Mouse (Mus musculus): Measurements from ENCODE around the gene Camkmt. TPM values are rescaled to one million over a fixed set of nuclear protein-coding genes. Genes with fewer than 3 reads are reported as not detected.

Gene Camkmt
- total RNA-seq, 4 experiments from 2014 or later: 0.56 to 1.4 (median 1.1) TPM

DNA sequence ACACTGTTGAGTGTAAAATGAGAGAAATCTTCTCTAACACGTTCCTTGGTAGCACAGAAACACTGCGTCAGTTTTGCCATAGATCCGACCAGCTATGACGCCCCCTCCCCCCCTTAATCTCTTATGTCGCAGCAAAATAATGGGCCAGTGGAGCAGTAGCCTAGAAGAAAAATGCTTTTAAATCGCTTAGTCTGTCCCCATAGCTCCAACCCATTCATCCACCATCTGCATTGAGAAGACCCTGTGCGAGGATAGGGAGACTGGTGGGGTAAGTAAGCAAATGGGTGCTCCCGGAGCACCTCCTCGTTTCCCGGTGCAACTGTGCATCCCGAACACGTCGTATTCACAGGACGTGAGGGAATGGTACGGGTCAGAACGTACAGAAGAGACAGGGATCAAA, 731 bp upstream of the Camkmt start:
- DNase-seq (ENCODE audit: low spot score in 2 of 2): no peak

DNA sequence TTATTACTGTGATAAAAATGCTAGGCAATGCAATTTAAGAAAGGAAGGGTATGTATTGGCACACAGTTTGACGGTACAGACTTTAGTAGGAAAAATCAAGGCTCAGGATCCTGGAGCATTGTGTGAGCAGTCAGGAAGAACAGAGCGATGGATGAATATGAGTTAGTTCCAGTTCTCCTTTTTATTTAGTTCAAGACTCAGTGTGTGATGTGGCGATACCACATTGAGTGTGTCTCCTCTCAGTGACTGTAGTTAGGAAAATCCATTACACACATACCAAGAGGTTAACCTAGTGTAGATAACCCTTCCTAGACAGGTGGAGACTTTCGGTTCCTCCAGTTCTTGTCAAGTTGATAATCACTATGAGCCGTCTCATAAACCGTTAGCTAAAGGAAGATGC, 1.4 kb downstream of the Camkmt start:
- no peak for DNase-seq (ENCODE audit: low spot score in 2 of 2)

DNA sequence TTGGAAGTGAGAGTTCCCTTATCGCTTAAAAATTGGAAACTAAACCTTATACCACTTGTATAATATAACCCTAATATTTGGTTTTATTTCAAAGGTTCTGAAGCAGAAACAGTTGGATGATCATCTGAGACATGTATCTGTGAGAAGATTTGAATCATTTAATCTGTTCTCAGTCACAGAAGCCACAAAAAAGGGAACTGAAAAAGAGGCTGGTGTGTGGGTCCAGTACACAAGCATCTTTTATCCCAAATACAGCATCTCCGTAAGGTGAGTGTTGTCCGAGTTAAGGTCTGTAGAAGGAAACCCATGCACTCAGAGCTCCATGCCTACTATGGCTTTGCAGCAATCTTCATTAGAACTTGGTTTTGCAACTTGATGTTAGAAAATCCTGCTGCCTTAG, 6.0 kb downstream of the Camkmt start:
- DNase-seq (ENCODE audit: low spot score in 2 of 2): no peak

DNA sequence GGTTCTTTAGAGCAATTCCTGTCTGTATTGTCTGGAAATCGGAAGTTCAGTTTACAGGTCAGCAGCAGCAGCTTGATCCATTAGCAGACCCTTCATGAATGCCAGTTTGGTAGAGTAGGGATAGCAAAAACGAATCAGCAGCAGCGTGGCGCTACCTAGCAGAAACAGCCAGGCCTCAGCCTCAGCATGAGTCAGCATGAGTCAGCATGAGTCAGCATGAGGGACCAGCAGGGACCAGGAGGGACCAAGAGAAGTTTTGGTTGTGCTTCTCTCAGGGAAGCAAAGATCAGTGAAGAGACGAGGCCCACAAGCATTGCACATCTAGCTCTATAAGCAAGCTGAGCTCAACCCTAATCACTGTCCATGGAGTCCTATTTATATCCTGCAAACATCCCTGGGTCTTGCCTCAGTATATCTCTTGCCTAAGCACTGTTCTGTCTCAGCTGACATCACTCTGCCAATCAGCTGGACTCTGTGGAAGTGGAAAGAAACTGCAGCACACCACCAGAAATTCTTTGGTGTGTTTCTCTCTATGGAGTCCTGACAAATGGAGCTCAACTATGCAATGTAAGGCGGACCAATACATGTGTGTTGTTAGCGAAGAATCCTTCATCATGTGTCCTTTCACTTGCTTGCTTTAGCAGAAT, 8.4 kb downstream of the Camkmt start:
- no peak for DNase-seq (ENCODE audit: low spot score in 2 of 2)

DNA sequence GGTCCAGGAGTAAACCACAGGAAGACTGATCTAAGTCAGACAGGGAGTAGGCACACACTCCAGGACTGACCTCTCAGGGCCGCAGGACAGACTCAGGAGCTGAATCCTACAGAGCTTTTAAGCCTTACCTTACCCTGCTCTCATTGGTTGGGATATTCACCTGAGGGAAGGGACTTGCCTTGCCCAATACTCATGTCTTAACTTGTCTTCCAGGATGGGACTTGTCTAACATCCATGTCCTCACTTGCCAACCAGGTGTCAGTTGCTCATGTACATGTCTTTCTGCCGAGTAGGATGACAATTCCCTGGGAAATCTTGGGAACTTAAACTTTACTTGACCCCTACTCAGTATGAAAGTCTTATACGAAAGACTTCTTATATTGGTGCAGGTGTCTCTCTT, 9.9 kb downstream of the Camkmt start:
- no peak for DNase-seq (ENCODE audit: low spot score in 2 of 2)

DNA sequence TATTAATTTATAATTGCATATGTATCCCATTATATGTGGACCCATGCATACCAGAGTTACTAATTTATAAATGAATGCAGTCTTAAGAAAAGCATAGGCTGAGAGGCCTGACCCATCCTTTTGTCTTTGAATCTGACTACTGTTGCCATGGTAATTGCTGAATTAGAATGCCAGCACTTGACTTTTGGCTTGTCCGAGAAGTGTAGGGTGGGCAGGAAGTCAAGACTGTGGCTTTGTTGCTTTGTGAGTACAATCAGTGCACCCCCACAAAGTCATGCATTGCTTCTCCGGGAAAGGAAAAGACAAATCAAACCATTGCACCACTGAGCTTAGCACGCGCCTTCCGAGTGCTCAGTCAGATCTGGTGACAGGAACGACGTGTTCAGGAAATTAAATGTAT, 11.4 kb downstream of the Camkmt start:
- no peak for DNase-seq (ENCODE audit: low spot score in 2 of 2)

DNA sequence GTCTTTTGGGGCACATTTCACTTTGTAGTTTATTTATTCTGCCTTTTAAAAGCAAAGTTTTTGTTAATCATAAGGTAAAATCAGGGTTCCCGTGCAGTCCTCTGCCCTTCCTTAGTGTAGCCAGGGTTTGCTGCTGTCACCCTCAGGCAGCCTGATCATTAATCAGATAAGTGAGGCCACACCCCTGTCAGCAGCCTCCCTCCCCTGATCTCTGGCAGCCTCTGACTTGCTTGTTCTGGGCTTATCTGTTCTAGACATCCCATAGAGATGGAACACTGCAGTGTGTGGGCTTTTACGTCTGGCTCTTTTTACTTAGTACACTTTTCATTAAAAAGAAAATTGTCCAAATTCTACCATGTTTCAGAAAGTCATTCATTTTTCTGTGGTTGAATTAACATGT, 13.0 kb downstream of the Camkmt start:
- no peak for DNase-seq (ENCODE audit: low spot score in 2 of 2)

DNA sequence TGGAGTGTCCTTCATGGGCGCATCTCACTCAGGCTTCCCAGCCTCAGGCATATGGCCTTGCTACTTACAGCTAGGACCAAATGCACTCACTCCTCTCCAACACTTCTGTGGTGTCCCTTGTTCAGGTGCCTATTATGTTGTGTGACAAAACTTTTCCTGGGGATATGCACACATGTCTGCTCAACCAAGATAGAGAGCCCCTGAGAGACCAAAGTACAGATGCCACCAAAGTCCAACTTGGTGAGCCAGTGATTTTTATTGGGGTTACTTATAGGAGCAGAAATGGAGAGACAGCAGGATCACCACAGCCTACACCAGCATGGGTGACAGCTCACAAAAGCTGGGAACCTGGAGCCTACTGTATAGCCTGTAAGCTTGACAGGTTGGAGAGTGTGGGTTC, 20.3 kb downstream of the Camkmt start:
- no peak for DNase-seq (ENCODE audit: low spot score in 2 of 2)

DNA sequence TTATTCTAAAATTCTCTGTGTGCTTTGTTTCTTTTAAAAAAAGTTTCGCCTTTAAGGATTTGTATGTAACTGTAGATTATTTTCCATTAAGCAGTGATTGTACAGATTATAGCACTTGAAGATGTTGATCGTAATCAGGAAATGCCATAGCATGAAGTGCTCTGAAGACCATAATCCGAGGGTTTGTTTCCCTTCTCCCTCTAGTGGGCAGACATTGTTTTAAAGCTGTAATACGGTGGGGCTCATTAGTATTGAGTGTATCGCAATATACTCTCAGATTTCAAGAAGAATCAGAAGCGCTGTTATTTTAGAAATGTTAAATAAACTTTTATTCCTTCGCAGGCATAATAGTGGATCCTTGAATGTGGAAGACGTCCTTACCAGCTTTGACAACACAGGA, 23.1 kb downstream of the Camkmt start:
- DNase-seq (ENCODE audit: low spot score in 2 of 2): no peak

DNA sequence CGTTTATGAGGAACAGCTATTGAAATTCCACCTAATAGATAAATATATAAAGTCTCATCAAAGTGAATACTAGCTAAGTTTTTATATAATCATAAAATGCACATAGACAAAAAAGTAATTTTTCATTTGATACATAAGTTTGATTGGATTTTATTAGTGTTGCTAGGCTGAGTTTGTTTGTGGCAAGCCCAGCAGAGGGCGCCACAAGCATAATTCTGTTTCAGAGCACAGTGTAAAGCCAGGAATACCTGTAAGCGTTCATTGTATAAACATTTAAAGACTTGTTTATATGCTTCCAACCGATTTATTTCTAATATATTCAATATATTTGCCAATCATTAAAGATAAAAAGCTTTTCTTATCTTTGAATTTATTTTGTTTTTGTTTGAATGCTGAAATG, 26.3 kb downstream of the Camkmt start:
- no peak for DNase-seq (ENCODE audit: low spot score in 2 of 2)

DNA sequence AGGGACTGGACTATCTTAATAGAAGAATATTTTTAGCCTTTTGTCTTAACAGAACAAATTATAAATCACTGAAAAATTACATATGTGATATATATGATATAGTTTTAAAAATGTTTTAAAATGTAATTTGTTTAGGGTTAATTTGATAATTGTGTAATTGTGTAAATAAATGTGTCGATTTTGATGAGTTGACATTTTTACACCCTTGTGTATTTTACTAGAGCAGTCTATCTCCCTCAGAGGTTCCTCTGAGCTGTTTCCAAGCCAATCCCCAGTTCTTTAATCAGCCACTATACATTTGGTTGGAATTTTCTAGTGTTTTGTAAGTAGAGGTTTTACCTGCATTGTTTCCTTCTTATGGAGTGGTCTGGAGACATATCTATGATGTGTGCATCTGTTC, 48.0 kb downstream of the Camkmt start:
- no peak for DNase-seq (ENCODE audit: low spot score in 2 of 2)

DNA sequence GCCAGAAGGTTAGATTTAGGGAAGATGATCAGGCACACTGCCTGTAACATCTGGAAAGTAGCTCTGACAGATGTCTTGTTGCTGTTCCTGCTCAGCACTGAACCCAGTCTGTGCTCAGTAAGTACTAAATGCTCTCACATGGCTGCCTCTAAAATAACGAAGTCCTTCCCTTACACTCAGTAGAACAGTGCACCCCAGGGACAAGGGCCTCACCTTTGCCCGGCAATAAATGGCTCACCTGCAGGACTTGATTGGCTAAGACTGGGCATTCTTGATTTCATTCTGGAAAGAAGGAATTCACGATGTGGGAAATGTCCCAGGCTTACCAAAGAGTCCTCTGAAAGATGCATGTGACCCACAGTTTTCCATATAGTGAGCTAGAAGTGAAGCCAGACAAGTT, 51.3 kb downstream of the Camkmt start:
- DNase-seq (ENCODE audit: low spot score in 2 of 2): no peak

DNA sequence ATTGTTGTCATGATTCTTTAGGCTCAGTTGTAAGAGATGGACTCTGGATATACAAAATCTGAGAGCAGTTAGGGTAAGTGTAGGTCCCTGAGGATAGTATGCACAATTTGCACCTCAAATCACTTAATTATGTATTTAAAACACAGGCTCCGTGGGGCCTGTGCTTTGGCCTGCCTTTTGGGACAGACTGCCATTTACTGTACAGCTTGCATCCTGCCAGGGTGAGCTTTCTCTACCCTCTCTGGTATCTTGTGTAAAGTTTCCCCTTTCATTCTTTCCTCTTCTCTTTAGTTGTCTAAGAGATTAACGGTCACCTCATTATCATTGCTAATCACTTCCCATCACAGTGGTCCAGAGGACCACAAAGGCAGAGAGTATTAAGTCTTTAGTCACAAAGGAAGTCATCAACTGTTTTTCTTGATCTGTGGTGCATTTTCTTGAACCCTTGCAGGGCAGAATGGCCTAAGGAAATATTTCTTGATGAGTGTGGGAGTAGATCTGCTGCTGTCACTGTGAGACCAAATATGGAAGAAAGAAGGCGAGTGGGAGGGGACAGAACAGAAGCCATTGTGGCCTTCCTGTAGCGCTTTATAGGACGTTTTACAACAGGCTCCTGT, 52.3 kb downstream of the Camkmt start:
- DNase-seq (ENCODE audit: low spot score in 2 of 2): no peak

DNA sequence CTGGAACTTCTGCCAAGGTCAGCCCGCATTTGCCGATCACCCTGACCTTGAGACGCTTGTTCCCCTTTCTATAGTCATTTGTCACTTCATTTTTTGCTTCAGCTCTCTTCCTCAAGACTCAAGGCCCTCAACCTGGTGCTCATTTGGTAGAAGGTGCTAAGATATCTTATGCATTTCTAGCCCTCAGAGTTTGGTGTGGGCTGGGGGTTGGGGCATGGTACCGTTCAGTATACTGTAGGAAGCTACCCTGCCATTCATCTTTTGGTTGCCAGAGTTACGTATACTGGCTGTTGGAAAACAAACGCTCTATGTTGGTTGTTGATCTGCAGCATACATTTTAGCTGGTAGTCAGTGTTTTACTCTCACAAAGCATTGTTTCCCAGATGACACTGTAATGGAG, 53.8 kb downstream of the Camkmt start:
- no peak for DNase-seq (ENCODE audit: low spot score in 2 of 2)

DNA sequence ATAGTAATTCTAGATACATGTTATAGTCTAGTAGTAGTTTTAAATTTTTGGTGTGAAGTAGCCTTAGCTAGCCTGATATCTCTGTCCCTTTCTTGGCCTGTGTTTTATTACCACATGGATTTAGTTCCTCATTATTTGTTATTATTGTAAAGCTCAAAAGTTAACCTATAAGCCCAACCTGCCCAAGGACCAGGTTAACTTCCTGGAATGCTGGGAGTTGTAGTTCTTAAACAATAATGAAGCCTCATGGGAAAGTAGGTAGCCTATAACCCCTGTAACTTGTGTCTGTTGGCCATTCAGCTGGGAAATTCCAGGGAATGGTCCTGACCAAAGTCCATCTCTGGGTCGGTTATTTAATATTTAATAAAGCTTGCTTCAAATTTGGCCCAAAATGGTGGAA, 58.0 kb downstream of the Camkmt start:
- DNase-seq (ENCODE audit: low spot score in 2 of 2): no peak

DNA sequence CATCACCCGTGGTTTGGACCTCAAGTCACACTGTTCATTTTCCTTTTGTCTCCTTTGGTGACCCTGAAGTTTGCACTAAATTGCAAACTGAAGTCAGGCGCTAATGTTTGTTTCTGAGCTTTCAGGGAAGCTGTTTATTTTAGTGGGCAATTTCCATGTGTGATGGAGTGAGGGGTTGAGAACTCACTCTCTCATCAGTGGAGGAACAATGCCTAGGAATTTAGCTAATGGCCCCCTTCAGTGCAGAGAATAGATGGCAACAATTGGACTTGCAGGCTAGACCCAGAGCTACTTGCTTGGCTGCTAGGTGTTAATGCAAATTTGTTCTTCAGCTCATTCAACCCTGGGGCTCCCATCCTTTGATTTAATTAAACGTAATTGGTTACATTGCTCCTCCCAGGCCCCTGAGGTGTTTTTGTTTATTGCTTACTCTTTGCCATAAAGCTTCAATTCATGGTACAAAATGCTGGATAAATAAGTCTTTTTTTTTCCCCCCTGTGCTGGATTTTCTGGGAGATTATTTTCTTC, 58.9 kb downstream of the Camkmt start:
- no peak for DNase-seq (ENCODE audit: low spot score in 2 of 2)

DNA sequence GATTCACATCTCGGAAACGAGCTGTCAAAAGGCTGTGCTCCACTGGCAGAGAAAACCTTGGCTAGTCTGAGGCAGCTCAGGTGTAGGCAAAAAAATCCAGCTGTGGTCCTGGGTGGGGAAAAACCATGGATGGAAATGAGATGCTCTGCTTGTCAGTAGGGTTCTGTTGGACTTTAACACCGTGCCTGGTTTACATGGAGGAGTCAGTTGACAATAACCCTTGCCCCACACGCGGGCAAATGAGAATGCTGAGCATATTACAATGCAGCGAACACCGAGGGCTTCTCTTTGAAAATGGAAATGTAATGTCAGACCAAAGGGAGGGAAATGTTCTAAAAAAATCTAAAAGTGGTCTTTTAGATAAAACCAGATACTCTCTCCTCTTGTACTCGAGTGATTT, 60.9 kb downstream of the Camkmt start:
- DNase-seq (ENCODE audit: low spot score in 2 of 2): no peak

DNA sequence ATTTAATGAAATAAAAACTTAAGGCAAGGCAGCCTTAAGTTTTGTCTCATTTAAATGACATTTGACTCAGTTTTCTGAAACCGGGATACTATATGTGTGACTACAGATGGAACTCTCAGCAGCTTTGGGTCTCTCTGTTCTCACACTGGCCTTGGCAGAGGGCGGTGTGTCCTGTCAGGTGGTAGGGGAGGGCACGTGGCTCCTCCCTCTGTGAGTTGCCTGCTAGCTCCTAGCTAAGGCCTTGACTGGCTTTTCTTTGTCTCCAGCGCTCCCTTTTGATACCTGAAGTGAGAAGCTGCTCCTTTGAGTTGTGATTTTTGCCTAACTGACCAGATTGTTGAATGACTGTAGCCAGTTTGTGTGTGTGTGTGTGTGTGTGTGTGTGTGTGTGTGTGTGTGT, 67.8 kb downstream of the Camkmt start:
- DNase-seq (ENCODE audit: low spot score in 2 of 2): no peak

DNA sequence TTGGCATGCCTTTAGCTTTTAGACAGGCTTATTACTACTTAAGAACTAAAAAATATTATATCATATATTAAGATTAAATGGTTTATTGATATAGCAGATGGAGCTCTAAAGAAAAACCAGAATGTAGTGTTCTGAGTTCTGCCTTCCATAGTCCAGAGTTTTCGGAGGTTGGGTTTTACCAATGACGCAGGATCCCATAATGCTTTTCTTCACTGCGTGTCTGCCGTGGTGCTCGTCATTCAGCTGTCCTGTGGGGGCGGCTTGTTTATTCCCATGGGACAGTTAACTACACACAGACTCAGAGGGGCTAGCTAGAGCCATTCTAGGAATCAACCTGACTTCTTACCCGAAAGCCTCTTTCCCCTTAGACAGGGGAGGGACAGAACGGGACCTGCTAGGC, 69.2 kb downstream of the Camkmt start:
- DNase-seq (ENCODE audit: low spot score in 2 of 2): no peak

DNA sequence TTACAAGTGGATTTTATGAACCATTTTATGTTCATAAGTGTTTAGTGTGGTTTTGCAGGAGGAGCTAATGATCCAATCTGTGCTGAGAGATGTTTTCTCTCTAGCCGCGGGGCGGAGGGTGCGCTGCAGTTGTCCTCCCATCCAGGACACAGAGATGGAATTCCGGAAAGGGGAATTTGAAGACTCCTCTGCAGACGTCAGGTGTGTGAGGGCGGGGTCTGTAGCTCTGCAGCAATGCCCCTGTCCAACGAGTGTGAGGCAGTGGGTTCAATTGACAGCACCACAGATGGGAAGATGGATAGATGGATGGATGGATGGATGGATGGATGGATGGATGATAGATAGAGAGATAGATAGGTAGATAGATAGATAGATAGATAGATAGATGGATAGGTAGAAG, 70.4 kb downstream of the Camkmt start:
- no peak for DNase-seq (ENCODE audit: low spot score in 2 of 2)

DNA sequence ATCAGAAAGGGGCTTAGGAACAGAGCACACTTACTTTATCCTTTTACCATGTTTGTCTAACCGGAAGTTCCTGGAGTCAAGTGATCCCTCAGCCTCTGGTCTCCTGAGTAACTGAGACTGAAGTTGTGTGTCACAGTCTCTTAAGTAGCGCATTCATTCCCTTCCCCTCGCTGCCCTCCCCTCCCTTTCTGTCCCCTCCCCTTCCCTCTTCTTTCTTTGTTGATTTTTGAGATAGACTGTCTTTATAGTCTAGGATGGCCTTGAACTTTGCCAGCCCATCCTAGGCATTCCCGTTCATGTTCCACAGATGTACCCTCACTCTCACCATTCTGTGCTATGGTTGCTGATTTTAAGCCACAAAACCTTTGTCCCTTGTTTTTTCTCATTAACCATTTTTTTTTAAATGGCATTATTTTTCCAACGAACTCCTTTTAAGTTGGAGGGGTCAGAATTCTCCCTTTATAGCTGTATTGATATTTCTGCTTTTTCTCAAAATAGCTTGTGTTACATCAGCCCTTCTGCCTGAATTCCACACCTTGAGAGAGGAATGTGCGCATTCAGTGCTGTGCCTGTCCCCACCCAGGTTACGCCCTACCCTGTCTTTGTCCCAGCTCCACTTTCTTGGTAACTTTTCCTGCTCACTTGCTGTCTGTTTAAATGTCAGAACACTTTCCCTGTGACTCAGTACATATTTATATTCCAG, 72.4 kb downstream of the Camkmt start:
- no peak for DNase-seq (ENCODE audit: low spot score in 2 of 2)

DNA sequence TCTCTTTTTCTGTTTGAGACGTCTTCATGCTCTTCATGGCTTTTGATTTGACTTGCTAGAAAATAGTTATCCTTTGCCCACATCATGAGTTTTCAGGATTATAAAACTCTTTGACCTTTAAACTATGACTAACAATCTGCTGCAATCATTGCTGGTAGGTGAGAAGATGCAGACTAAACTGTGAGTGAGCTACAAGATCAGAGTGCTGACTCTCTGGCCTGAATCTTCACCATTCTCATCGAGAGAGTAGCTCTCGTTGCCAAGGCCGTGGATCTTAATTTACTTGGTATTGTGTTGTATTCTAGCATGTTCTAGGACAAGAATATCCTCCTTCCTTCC, 72.9 kb downstream of the Camkmt start:
- DNase-seq (ENCODE audit: low spot score in 2 of 2): no peak

DNA sequence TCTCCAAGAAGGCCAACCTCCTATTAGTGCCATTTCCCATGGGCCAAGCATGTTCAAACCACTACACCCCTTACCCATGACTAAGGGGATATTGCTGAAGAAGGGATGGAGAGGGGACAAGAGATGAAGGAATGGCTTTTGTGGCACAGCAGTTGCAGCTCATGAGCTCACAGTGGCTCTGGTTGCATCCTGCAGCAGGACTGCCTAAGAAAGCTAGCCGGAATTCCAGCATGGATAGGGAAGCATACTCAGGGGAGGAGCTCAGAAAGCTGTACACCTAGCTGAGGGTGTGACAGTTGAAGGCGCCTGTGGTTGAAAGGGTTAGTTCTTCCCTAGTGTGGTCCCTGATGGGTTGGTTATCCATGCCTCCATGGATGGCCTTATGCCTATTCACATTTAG, 78.4 kb downstream of the Camkmt start:
- no peak for DNase-seq (ENCODE audit: low spot score in 2 of 2)
